Mouse (Mus musculus): ENCODE results near the gene Krt7. TPM values are rescaled to one million over a fixed set of nuclear protein-coding genes. Genes with fewer than 3 reads are reported as not detected.
A peak's percentile ranks its signal among the peaks of the same experiment; 100 is the strongest.

Gene Krt7
- polyA plus RNA-seq, 1 experiment, result 0.33 TPM

GRCm38 (mm10) chr15:101454774-101455173 is 43.9 kb downstream of the Krt7 start:
- H3K4me1 ChIP-seq (ENCODE audit: control insufficient read depth, insufficient read depth, low read length), result 0 out of 2 replicates have a peak, but pooled peaks cover 4% of the 10 kb centered on the region
- no peak for DNase-seq
- TF ChIP-seq POLR2A (IDR thresholded peaks at IDR 0.05; ENCODE audit: borderline replicate concordance, insufficient read depth, low read length) (no peak), CTCF (IDR thresholded peaks at IDR 0.05; ENCODE audit: borderline replicate concordance, insufficient read depth, low read depth, low read length) (no peak)
- H3K27ac ChIP-seq (ENCODE audit: insufficient read depth, low read length), result no peak overlapping the region
- 92% methylated on average over 8 of the region's 8 CpGs for WGBS
- no peaks in the 10 kb centered on the region for H3K27me3 ChIP-seq (ENCODE audit: control insufficient read depth, insufficient read depth, low read length)
- no peak overlapping the region for H3K4me3 ChIP-seq (replicated peaks; ENCODE audit: insufficient read depth, low read depth, low read length)

- WGBS, result 78% methylated on average over 2 of the region's 2 CpGs
- Histone ChIP-seq H3K4me1 (ENCODE audit: control insufficient read depth, insufficient read depth, low read length) (0 out of 2 replicates have a peak, but pooled peaks cover 4% of the 10 kb centered on the region), H3K27ac (ENCODE audit: insufficient read depth, low read length) (no peak overlapping the region), H3K4me3 (replicated peaks; ENCODE audit: insufficient read depth, low read depth, low read length) (no peak overlapping the region), H3K27me3 (ENCODE audit: control insufficient read depth, insufficient read depth, low read length) (no peaks in the 10 kb centered on the region)
- TF ChIP-seq CTCF (IDR thresholded peaks at IDR 0.05; ENCODE audit: borderline replicate concordance, insufficient read depth, low read depth, low read length) (no peak), POLR2A (IDR thresholded peaks at IDR 0.05; ENCODE audit: borderline replicate concordance, insufficient read depth, low read length) (no peak)
- no peak for DNase-seq
Measured at GRCm38 (mm10) chr15:101455292-101455691, 44.4 kb downstream of the Krt7 start.

- Histone ChIP-seq H3K4me3 (replicated peaks; ENCODE audit: insufficient read depth, low read depth, low read length) (no peak overlapping the region), H3K27me3 (ENCODE audit: control insufficient read depth, insufficient read depth, low read length) (no peaks in the 10 kb centered on the region), H3K27ac (ENCODE audit: insufficient read depth, low read length) (no peak overlapping the region), H3K4me1 (ENCODE audit: control insufficient read depth, insufficient read depth, low read length) (0 out of 2 replicates have a peak, but pooled peaks cover 4% of the 10 kb centered on the region)
- WGBS, result 94% methylated on average over 6 of the region's 6 CpGs
- no peak for DNase-seq
- TF ChIP-seq POLR2A (IDR thresholded peaks at IDR 0.05; ENCODE audit: borderline replicate concordance, insufficient read depth, low read length) (no peak), CTCF (IDR thresholded peaks at IDR 0.05; ENCODE audit: borderline replicate concordance, insufficient read depth, low read depth, low read length) (no peak)
Measured at GRCm38 (mm10) chr15:101455891-101456290, 45.0 kb downstream of the Krt7 start.

- Histone ChIP-seq H3K4me3 (replicated peaks; ENCODE audit: insufficient read depth, low read depth, low read length) (no peak overlapping the region), H3K4me1 (ENCODE audit: control insufficient read depth, insufficient read depth, low read length) (0 out of 2 replicates have a peak, but pooled peaks cover 4% of the 10 kb centered on the region), H3K27ac (ENCODE audit: insufficient read depth, low read length) (no peak overlapping the region), H3K27me3 (ENCODE audit: control insufficient read depth, insufficient read depth, low read length) (no peaks in the 10 kb centered on the region)
- peak in 1 of 2 experiments; percentile 17 for DNase-seq
- 32% methylated on average over 16 of the region's 16 CpGs for WGBS
- TF ChIP-seq POLR2A (IDR thresholded peaks at IDR 0.05; ENCODE audit: borderline replicate concordance, insufficient read depth, low read length) (no peak), CTCF (IDR thresholded peaks at IDR 0.05; ENCODE audit: borderline replicate concordance, insufficient read depth, low read depth, low read length) (no peak)
Measured at GRCm38 (mm10) chr15:101458361-101458930, 47.6 kb downstream of the Krt7 start.

GRCm38 (mm10) chr15:101459283-101459682 is 48.4 kb downstream of the Krt7 start:
- TF ChIP-seq CTCF (IDR thresholded peaks at IDR 0.05; ENCODE audit: borderline replicate concordance, insufficient read depth, low read depth, low read length) (no peak), POLR2A (IDR thresholded peaks at IDR 0.05; ENCODE audit: borderline replicate concordance, insufficient read depth, low read length) (no peak)
- no peak overlapping the region for H3K4me3 ChIP-seq (replicated peaks; ENCODE audit: insufficient read depth, low read depth, low read length)
- no peak for DNase-seq
- 0 out of 2 replicates have a peak, but pooled peaks cover 4% of the 10 kb centered on the region for H3K4me1 ChIP-seq (ENCODE audit: control insufficient read depth, insufficient read depth, low read length)
- WGBS, result 74% methylated on average over 14 of the region's 14 CpGs
- H3K27ac ChIP-seq (ENCODE audit: insufficient read depth, low read length), result no peak overlapping the region
- no peaks in the 10 kb centered on the region for H3K27me3 ChIP-seq (ENCODE audit: control insufficient read depth, insufficient read depth, low read length)

- TF ChIP-seq CTCF (IDR thresholded peaks at IDR 0.05; ENCODE audit: borderline replicate concordance, insufficient read depth, low read depth, low read length), result no peak
- H3K4me3 ChIP-seq (replicated peaks; ENCODE audit: insufficient read depth, low read depth, low read length), result no peak within 1 kb of the TSS
- DNase-seq, result no peak
- no peaks in the 10 kb centered on the region for H3K27me3 ChIP-seq (ENCODE audit: control insufficient read depth, insufficient read depth, low read length)
- H3K4me1 ChIP-seq (ENCODE audit: control insufficient read depth, insufficient read depth, low read length), result no peaks in the 10 kb centered on the region
- no peak within 1 kb of the TSS for H3K27ac ChIP-seq (ENCODE audit: insufficient read depth, low read length)
- 85% methylated on average over 13 of the region's 13 CpGs for WGBS
Measured at GRCm38 (mm10) chr15:101463651-101464050, 52.8 kb downstream of the Krt7 start, which contains the start of gene Krt81. Gene Krt81 (minus strand): TSS chr15:101463751.

GRCm38 (mm10) chr15:101469093-101469492 is 58.2 kb downstream of the Krt7 start:
- DNase-seq, result no peak
- Histone ChIP-seq H3K4me3 (replicated peaks; ENCODE audit: insufficient read depth, low read depth, low read length) (no peak overlapping the region), H3K27ac (ENCODE audit: insufficient read depth, low read length) (no peak overlapping the region), H3K4me1 (ENCODE audit: control insufficient read depth, insufficient read depth, low read length) (no peaks in the 10 kb centered on the region), H3K27me3 (ENCODE audit: control insufficient read depth, insufficient read depth, low read length) (no peaks in the 10 kb centered on the region)
- 94% methylated on average over 4 of the region's 4 CpGs for WGBS
- TF ChIP-seq POLR2A (IDR thresholded peaks at IDR 0.05; ENCODE audit: borderline replicate concordance, insufficient read depth, low read length) (no peak), CTCF (IDR thresholded peaks at IDR 0.05; ENCODE audit: borderline replicate concordance, insufficient read depth, low read depth, low read length) (no peak)

GRCm38 (mm10) chr15:101472952-101473528 is 62.2 kb downstream of the Krt7 start, which contains the start of gene Krt86:
Gene Krt86 (plus strand): TSS chr15:101473478.
- H3K27me3 ChIP-seq (ENCODE audit: control insufficient read depth, insufficient read depth, low read length), result no peaks in the 10 kb centered on the region
- H3K4me3 ChIP-seq (replicated peaks; ENCODE audit: insufficient read depth, low read depth, low read length), result no peak within 1 kb of the TSS
- H3K27ac ChIP-seq (ENCODE audit: insufficient read depth, low read length), result no peak within 1 kb of the TSS
- WGBS, result 46% methylated on average over 10 of the region's 10 CpGs
- no peaks in the 10 kb centered on the region for H3K4me1 ChIP-seq (ENCODE audit: control insufficient read depth, insufficient read depth, low read length)
- DNase-seq, result no peak
- TF ChIP-seq POLR2A (IDR thresholded peaks at IDR 0.05; ENCODE audit: borderline replicate concordance, insufficient read depth, low read length), result no peak
- no peak for TF ChIP-seq CTCF (IDR thresholded peaks at IDR 0.05; ENCODE audit: borderline replicate concordance, insufficient read depth, low read depth, low read length)
